Mouse (Mus musculus): ENCODE data around the gene Arhgdig. TPM values are rescaled to one million over a fixed set of nuclear protein-coding genes. Genes with fewer than 3 reads are reported as not detected.
A peak's percentile ranks its signal among the peaks of the same experiment; 100 is the strongest.

Arhgdig gene
- total and polyA plus RNA-seq, 3 experiments, result 76.3 to 97.0 TPM; not detected in 1

- TF ChIP-seq E2F4 (IDR thresholded peaks at IDR 0.05; ENCODE audit: borderline replicate concordance, low read depth, low read length), result no peak
- TF ChIP-seq JUND (IDR thresholded peaks at IDR 0.05; ENCODE audit: low read depth, low read length), result no peak
- TF ChIP-seq RCOR1 (IDR thresholded peaks at IDR 0.05; ENCODE audit: low read depth, low read length), result no peak
- TF ChIP-seq GATA1 (IDR thresholded peaks at IDR 0.05; ENCODE audit: low read depth, low read length), result no peak
- TF ChIP-seq POLR2AphosphoS5 (IDR thresholded peaks at IDR 0.05; ENCODE audit: borderline replicate concordance, low read depth, low read length), result no peak
- TF ChIP-seq MYC (IDR thresholded peaks at IDR 0.05; ENCODE audit: low read depth, low read length), result no peak
- no peak for TF ChIP-seq ZNF384 (IDR thresholded peaks at IDR 0.05; ENCODE audit: low read depth, low read length)
- no peak for TF ChIP-seq POLR2A (IDR thresholded peaks at IDR 0.05; ENCODE audit: control insufficient read depth in 1 of 2, insufficient read depth in 1 of 2, low read depth in 1 of 2, low read length in 2 of 2, poor library complexity in 1 of 2)
- no peak for TF ChIP-seq ZMIZ1 (IDR thresholded peaks at IDR 0.05; ENCODE audit: low read depth, low read length)
- TF ChIP-seq ELF1 (IDR thresholded peaks at IDR 0.05; ENCODE audit: low read depth, low read length), result no peak
- no peak for TF ChIP-seq ETS1 (IDR thresholded peaks at IDR 0.05; ENCODE audit: low read depth, low read length)
- TF ChIP-seq USF2 (IDR thresholded peaks at IDR 0.05; ENCODE audit: borderline replicate concordance in 1 of 2, insufficient read depth in 1 of 2, low read depth in 1 of 2, low read length in 2 of 2), result no peak
- no peak for TF ChIP-seq BHLHE40 (IDR thresholded peaks at IDR 0.05; ENCODE audit: borderline replicate concordance, low read depth, low read length)
- no peak for TF ChIP-seq MAX (IDR thresholded peaks at IDR 0.05; ENCODE audit: low read length)
- no peak for TF ChIP-seq TAL1 (IDR thresholded peaks at IDR 0.05; ENCODE audit: low read length)
- no peak for TF ChIP-seq TCF12 (IDR thresholded peaks at IDR 0.05; ENCODE audit: low read depth, low read length)
- no peak for TF ChIP-seq MXI1 (IDR thresholded peaks at IDR 0.05; ENCODE audit: low read depth, low read length)
- H3K4me1 ChIP-seq (ENCODE audit: control insufficient read depth in 1 of 2, insufficient read depth in 2 of 2, low read length in 2 of 2), result peaks cover 11 to 21% of the 10 kb centered on the region in 2 experiments
- no peak within 1 kb of the TSS for H3K4me3 ChIP-seq (ENCODE audit: control insufficient read depth in 1 of 2, insufficient read depth in 1 of 2, low read depth in 2 of 2, low read length in 2 of 2)
- DNase-seq (ENCODE audit: low read depth, low spot score), result no peak
- no peak within 1 kb of the TSS for H3K27ac ChIP-seq (ENCODE audit: control insufficient read depth, low read depth, low read length)
- no peak within 1 kb of the TSS for H3K9ac ChIP-seq (ENCODE audit: control insufficient read depth, low read depth, low read length, poor library complexity, severe bottlenecking)
- no peaks in the 10 kb centered on the region for H3K9me3 ChIP-seq (replicated peaks; ENCODE audit: insufficient read depth, low read length)
- no peaks in the 10 kb centered on the region for H3K79me2 ChIP-seq (ENCODE audit: control insufficient read depth, insufficient read depth, low read length, poor library complexity)
- H3K36me3 ChIP-seq (ENCODE audit: control insufficient read depth in 1 of 2, insufficient read depth in 2 of 2, low read length in 2 of 2), result peaks cover 0 to 18% of the 10 kb centered on the region in 2 experiments; a peak in 2 of 4 replicates
- H3K27me3 ChIP-seq (ENCODE audit: control insufficient read depth in 1 of 2, insufficient read depth in 2 of 2, low read length in 2 of 2), result no peaks in the 10 kb centered on the region
Observed at GRCm38 (mm10) chr17:26244101-26244841, 36.7 kb upstream of the Arhgdig start, which contains the start of gene Fam234a. Fam234a (minus strand) TSS chr17:26244242.

GRCm38 (mm10) chr17:26243471-26244100 lies 36.0 kb upstream of the Arhgdig start:
- no peak overlapping the region for H3K9ac ChIP-seq (ENCODE audit: control insufficient read depth, low read depth, low read length, poor library complexity, severe bottlenecking)
- H3K9me3 ChIP-seq (replicated peaks; ENCODE audit: insufficient read depth, low read length), result no peaks in the 10 kb centered on the region
- no peaks in the 10 kb centered on the region for H3K79me2 ChIP-seq (ENCODE audit: control insufficient read depth, insufficient read depth, low read length, poor library complexity)
- peaks cover 0 to 18% of the 10 kb centered on the region in 2 experiments; a peak in 2 of 4 replicates for H3K36me3 ChIP-seq (ENCODE audit: control insufficient read depth in 1 of 2, insufficient read depth in 2 of 2, low read length in 2 of 2)
- H3K4me3 ChIP-seq (ENCODE audit: control insufficient read depth in 1 of 2, insufficient read depth in 1 of 2, low read depth in 2 of 2, low read length in 2 of 2), result no peak overlapping the region
- H3K27me3 ChIP-seq (ENCODE audit: control insufficient read depth in 1 of 2, insufficient read depth in 2 of 2, low read length in 2 of 2), result no peaks in the 10 kb centered on the region
- TF ChIP-seq POLR2A (IDR thresholded peaks at IDR 0.05; ENCODE audit: control insufficient read depth in 1 of 2, insufficient read depth in 1 of 2, low read depth in 1 of 2, low read length in 2 of 2, poor library complexity in 1 of 2) (0 out of 4 replicates have a peak, but pooled peaks of 1 of the 2 experiments have one; percentile 31), CTCF (IDR thresholded peaks at IDR 0.05 in 2 of 3, conservative IDR thresholded peaks at IDR 0.05 in 1 of 3; ENCODE audit: control insufficient read depth in 1 of 3, insufficient read depth in 1 of 3, low read depth in 2 of 3, low read length in 3 of 3, poor library complexity in 1 of 3, severe bottlenecking in 1 of 3) (peak in 1 of 3 experiments; percentile 1; a peak in 1 of 6 replicates), MEF2A (IDR thresholded peaks at IDR 0.05; ENCODE audit: extremely low read depth, insufficient replicate concordance, low read depth, low read length, poor library complexity, severe bottlenecking) (no peak)
- peaks cover 11 to 22% of the 10 kb centered on the region in 2 experiments for H3K4me1 ChIP-seq (ENCODE audit: control insufficient read depth in 1 of 2, insufficient read depth in 2 of 2, low read length in 2 of 2)
- H3K27ac ChIP-seq (ENCODE audit: control insufficient read depth, low read depth, low read length), result no peak overlapping the region
- no peak for DNase-seq (ENCODE audit: low read depth, low spot score)
